Mouse (Mus musculus): Measurements from ENCODE around the gene Tnfaip8l2.

GRCm38 (mm10) chr3:95141474-95141873, 686 bp downstream of the Tnfaip8l2 start:
- TF ChIP-seq EP300 (IDR thresholded peaks at IDR 0.05; ENCODE audit: low read depth) (no peak), CTCF (IDR thresholded peaks at IDR 0.05; ENCODE audit: low read depth) (no peak)

All from heart, postnatal 0 days (tissue).